Mouse (Mus musculus): ENCODE measurements around the gene Ccdc9b. TPM values are rescaled to one million over a fixed set of nuclear protein-coding genes. Genes with fewer than 3 reads are reported as not detected.

The Ccdc9b gene
- total and polyA plus RNA-seq, 3 experiments: not detected

DNA sequence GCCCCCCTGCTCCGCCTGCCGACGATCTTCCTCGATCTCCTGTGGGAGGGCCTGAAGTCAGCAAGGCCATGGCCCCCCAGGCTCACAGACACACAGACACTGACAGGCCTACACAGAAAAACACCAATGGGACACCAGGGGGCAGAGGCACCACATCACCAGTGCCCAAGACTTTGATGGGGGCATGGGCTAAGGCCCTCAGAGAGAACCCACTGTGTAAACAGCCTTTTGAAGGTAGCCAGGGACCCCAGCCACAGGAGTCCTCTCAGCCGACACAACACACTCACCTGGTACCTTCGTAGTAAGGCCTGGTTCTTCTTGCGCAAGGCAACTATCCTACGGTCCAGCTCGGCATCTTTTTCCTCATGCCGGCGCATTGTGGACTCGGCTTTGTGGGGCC, 1.1 kb downstream of the Ccdc9b start:
- Histone ChIP-seq H3K9ac (ENCODE audit: insufficient read depth, low read depth) (no peak overlapping the region), H3K79me2 (replicated peaks; ENCODE audit: control insufficient read depth, extremely low read depth, insufficient read depth, poor library complexity, severe bottlenecking) (no peaks in the 10 kb centered on the region), H3K4me2 (ENCODE audit: insufficient read depth, low read depth, poor library complexity, severe bottlenecking) (no peak overlapping the region), H3K27me3 (replicated peaks) (peaks cover 13% of the 10 kb centered on the region), H3K4me3 (replicated peaks in 1 of 3; ENCODE audit: low read depth in 2 of 3, low read length in 2 of 3, poor library complexity in 1 of 3) (no peak overlapping the region), H3K9me3 (replicated peaks; ENCODE audit: low read length) (no peaks in the 10 kb centered on the region), H3K36me3 (replicated peaks in 1 of 2; ENCODE audit: control insufficient read depth in 1 of 2, insufficient read depth in 1 of 2, low read length in 1 of 2) (no peaks in the 10 kb centered on the region), H3K27ac (ENCODE audit: insufficient read depth, low read depth) (no peak overlapping the region), H3K4me1 (ENCODE audit: control insufficient read depth in 1 of 2, insufficient read depth in 2 of 2) (peaks cover 9 to 31% of the 10 kb centered on the region in 2 experiments)
- TF ChIP-seq CTCF (conservative IDR thresholded peaks at IDR 0.05 in 1 of 2, IDR thresholded peaks at IDR 0.05 in 1 of 2; ENCODE audit: low read depth in 2 of 2, low read length in 2 of 2): peak in 1 of 2 experiments; percentile 44; a peak in 2 of 4 replicates
- no peak for TF ChIP-seq POLR2A (IDR thresholded peaks at IDR 0.05; ENCODE audit: low read depth, low read length)
- no peak for TF ChIP-seq MEF2A (IDR thresholded peaks at IDR 0.05; ENCODE audit: borderline replicate concordance, low read depth, low read length)
- peak; percentile 49 for TF ChIP-seq SMC3 (IDR thresholded peaks at IDR 0.05; ENCODE audit: low read depth, low read length)
- TF ChIP-seq CHD1 (IDR thresholded peaks at IDR 0.05; ENCODE audit: low read depth, low read length): no peak
- TF ChIP-seq RAD21 (IDR thresholded peaks at IDR 0.05; ENCODE audit: low read depth, low read length): peak; percentile 33
- no peak for TF ChIP-seq E2F4 (IDR thresholded peaks at IDR 0.05; ENCODE audit: insufficient replicate concordance, low read depth, low read length)
- in situ Hi-C loops (cut with MboI; ENCODE audit: low pct_ligation_motif_present, low pct_unique_long_range_greater_than_20kb, low sequenced_read_pairs): loop anchor here (10.0 to 25.0 kb wide), 2 partner anchors 213 to 426 kb away; no protein-coding TSS in a partner anchor
- dilution Hi-C loops (cut with MboI; ENCODE audit: extremely low pct_ligation_motif_present, extremely low pct_unique_long_range_greater_than_20kb, low sequenced_read_pairs): no loop called here
- no peak for DNase-seq (ENCODE audit: extremely low read depth)

DNA sequence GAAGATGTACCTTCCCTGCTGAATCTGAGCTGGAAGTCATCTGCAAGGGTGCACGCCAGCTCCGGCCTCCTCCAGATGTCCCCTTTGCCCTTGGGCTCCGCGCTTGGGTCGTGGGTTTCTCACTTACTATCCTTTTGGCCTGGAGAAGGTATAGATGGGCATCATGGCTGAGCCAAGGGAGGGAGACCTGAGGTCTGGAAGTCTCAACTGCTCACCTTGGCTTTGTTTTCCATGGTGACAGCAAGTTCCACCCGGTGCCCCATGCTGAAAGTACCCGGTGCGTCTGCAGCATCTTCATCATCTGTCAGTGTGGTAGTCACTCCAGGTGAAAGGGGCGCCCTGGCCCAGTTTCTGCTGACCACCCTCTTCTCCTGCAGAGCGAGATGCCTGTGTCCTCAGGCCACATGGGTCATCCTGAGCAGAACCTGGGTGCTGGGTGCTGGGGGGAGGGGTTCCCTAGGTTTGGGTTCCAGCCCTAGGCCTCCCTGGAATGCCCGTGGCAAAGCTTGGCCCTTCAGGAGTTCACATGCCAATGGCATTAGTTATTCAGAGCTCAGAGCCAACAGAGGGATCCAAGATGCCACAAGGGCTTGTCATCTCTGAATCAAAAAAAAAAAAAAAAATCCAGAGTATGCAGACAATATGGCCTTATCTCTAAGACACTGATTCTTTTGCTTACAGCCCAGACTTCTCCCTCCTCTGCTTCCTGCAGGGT, 2.0 kb downstream of the Ccdc9b start:
- Histone ChIP-seq H3K4me2 (ENCODE audit: insufficient read depth, low read depth, poor library complexity, severe bottlenecking) (no peak overlapping the region), H3K36me3 (replicated peaks in 1 of 2; ENCODE audit: control insufficient read depth in 1 of 2, insufficient read depth in 1 of 2, low read length in 1 of 2) (no peaks in the 10 kb centered on the region), H3K27ac (ENCODE audit: insufficient read depth, low read depth) (no peak overlapping the region), H3K4me3 (replicated peaks in 1 of 3; ENCODE audit: low read depth in 2 of 3, low read length in 2 of 3, poor library complexity in 1 of 3) (no peak overlapping the region), H3K79me2 (replicated peaks; ENCODE audit: control insufficient read depth, extremely low read depth, insufficient read depth, poor library complexity, severe bottlenecking) (no peaks in the 10 kb centered on the region), H3K9ac (ENCODE audit: insufficient read depth, low read depth) (no peak overlapping the region), H3K27me3 (replicated peaks) (peaks cover 15% of the 10 kb centered on the region), H3K9me3 (replicated peaks; ENCODE audit: low read length) (no peaks in the 10 kb centered on the region), H3K4me1 (ENCODE audit: control insufficient read depth in 1 of 2, insufficient read depth in 2 of 2) (peaks cover 9 to 28% of the 10 kb centered on the region in 2 experiments)
- dilution Hi-C loops (cut with MboI; ENCODE audit: extremely low pct_ligation_motif_present, extremely low pct_unique_long_range_greater_than_20kb, low sequenced_read_pairs) (no loop called here), in situ Hi-C loops (cut with MboI; ENCODE audit: low pct_ligation_motif_present, low pct_unique_long_range_greater_than_20kb, low sequenced_read_pairs) (loop anchor here (10.0 to 25.0 kb wide), 2 partner anchors 214 to 427 kb away; no protein-coding TSS in a partner anchor)
- DNase-seq (ENCODE audit: extremely low read depth): no peak
- TF ChIP-seq CHD2 (IDR thresholded peaks at IDR 0.05; ENCODE audit: low read length) (no peak), ZNF384 (IDR thresholded peaks at IDR 0.05; ENCODE audit: low read depth, low read length) (no peak), CHD1 (IDR thresholded peaks at IDR 0.05; ENCODE audit: low read depth, low read length) (no peak), UBTF (IDR thresholded peaks at IDR 0.05; ENCODE audit: low read depth, low read length) (no peak), ELF1 (IDR thresholded peaks at IDR 0.05; ENCODE audit: low read depth, low read length) (no peak), GABPA (IDR thresholded peaks at IDR 0.05; ENCODE audit: insufficient replicate concordance, low read depth, low read length) (no peak)

DNA sequence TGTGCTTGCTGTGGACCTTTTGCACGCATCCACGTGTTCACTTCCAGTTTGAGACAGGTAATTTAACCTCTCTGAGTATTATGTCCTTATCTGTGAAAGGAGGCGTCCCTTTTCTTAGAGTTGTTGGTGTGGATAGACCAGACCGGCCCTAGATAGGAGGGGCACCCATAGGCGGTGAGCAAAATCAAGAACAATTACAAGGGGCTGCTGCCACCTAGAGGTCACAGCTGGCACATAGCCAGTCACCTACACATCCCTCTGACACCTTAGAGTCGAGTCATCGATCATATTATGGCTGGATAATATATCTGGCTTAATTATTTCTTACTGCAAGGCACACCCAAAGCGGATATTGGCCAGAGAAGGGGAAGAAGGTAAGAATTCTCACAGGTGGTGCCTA, 2.6 kb downstream of the Ccdc9b start:
- no peak overlapping the region; the same call in 1 of the 2 replicates for H3K9ac ChIP-seq (ENCODE audit: insufficient read depth, low read depth)
- H3K4me3 ChIP-seq (replicated peaks in 1 of 3; ENCODE audit: low read depth in 2 of 3, low read length in 2 of 3, poor library complexity in 1 of 3): peak overlapping the region in 1 of 3 experiments; percentile 9
- dilution Hi-C loops (cut with MboI; ENCODE audit: extremely low pct_ligation_motif_present, extremely low pct_unique_long_range_greater_than_20kb, low sequenced_read_pairs) (no loop called here), in situ Hi-C loops (cut with MboI; ENCODE audit: low pct_ligation_motif_present, low pct_unique_long_range_greater_than_20kb, low sequenced_read_pairs) (loop anchor here (10.0 to 25.0 kb wide), 2 partner anchors 215 to 427 kb away; no protein-coding TSS in a partner anchor)
- peaks cover 15% of the 10 kb centered on the region for H3K27me3 ChIP-seq (replicated peaks)
- peaks cover 9 to 26% of the 10 kb centered on the region in 2 experiments for H3K4me1 ChIP-seq (ENCODE audit: control insufficient read depth in 1 of 2, insufficient read depth in 2 of 2)
- peak overlapping the region; percentile 90 for H3K4me2 ChIP-seq (ENCODE audit: insufficient read depth, low read depth, poor library complexity, severe bottlenecking)
- TF ChIP-seq NELFE (IDR thresholded peaks at IDR 0.05; ENCODE audit: low read depth, low read length): no peak
- peak; percentile 97 for TF ChIP-seq RAD21 (IDR thresholded peaks at IDR 0.05; ENCODE audit: low read depth, low read length)
- TF ChIP-seq MAZ (IDR thresholded peaks at IDR 0.05; ENCODE audit: low read depth, low read length): peak; percentile 58; the same call in 1 of the 2 replicates
- TF ChIP-seq MAX (IDR thresholded peaks at IDR 0.05; ENCODE audit: low read length): peak; percentile 74; the same call in 1 of the 2 replicates
- no peak for TF ChIP-seq HCFC1 (IDR thresholded peaks at IDR 0.05; ENCODE audit: low read depth, low read length)
- peak; percentile 82 for TF ChIP-seq SMC3 (IDR thresholded peaks at IDR 0.05; ENCODE audit: low read depth, low read length)
- 0 out of 2 replicates have a peak, but pooled peaks have one; percentile 23 for TF ChIP-seq UBTF (IDR thresholded peaks at IDR 0.05; ENCODE audit: low read depth, low read length)
- peak; percentile 82 to 97 for TF ChIP-seq CTCF (conservative IDR thresholded peaks at IDR 0.05 in 1 of 2, IDR thresholded peaks at IDR 0.05 in 1 of 2; ENCODE audit: low read depth in 2 of 2, low read length in 2 of 2)
- no peak; the same call in 1 of the 2 replicates for TF ChIP-seq IRF4 (IDR thresholded peaks at IDR 0.05; ENCODE audit: low read depth, low read length)
- H3K27ac ChIP-seq (ENCODE audit: insufficient read depth, low read depth): no peak overlapping the region
- H3K9me3 ChIP-seq (replicated peaks; ENCODE audit: low read length): no peaks in the 10 kb centered on the region
- H3K36me3 ChIP-seq (replicated peaks in 1 of 2; ENCODE audit: control insufficient read depth in 1 of 2, insufficient read depth in 1 of 2, low read length in 1 of 2): no peaks in the 10 kb centered on the region
- peak; percentile 83 for DNase-seq (ENCODE audit: extremely low read depth)
- H3K79me2 ChIP-seq (replicated peaks; ENCODE audit: control insufficient read depth, extremely low read depth, insufficient read depth, poor library complexity, severe bottlenecking): no peaks in the 10 kb centered on the region

Measured in CH12.LX (cell line).